Mouse (Mus musculus): ENCODE data around the gene Olfr39.
"Not testable (repeated sequence)": the region's sequence is repeated elsewhere in the genome, so short reads cannot be mapped to it uniquely, and the experiment has no call there.

Gene Olfr39

GRCm38 (mm10) chr9:20282051-20282450, at the start of gene Olfr39:
TSS of gene Olfr39 (plus strand) at chr9:20282351.
- no peak for DNase-seq

DNA sequence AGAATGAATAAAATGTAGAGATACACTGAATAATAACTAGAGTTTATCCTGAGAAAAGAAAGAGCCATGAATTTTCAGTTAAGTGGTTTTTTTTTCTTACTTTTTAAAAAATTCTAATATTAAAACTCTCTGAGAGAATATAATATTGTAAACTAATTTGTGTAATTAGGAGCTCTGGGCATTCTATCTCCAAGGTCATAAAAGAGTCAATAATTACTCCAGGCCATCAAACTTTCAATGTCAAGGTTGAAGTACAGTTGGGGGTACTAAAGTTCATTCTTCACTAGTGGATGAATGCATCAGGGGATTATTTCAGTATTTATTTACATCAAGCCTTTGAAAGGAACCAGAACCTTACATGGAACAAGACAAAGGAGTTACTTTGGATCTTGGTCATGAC, 45.3 kb upstream of the Olfr39 start, which contains the start of gene Olfr872:
Gene Olfr872 (plus strand): TSS at position 301 of the 400 bp plus-strand sequence.
- DNase-seq, result no peak

DNA sequence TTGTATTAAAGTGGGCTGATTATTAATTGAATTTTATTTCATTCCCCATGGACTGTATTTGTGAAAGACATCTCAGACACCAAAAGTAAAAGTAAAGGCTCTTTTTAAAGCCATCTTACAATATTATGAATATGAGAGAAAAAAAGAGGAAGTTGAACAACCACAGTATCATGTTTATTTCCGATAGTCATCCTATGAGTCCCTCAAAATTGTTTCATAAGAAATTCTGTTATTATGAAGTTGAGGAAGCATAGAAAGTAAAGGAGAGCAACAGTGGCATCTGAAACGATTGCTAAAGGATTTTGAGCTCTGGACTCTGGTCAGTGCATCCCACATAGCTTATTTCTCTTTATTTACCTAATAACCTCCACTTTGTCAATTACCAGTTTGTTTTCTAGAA, 44.8 kb upstream of the Olfr39 start:
- DNase-seq, result no peak

- DNase-seq, result not testable (repeated sequence)
Observed at GRCm38 (mm10) chr9:20295562-20295961, 13.4 kb downstream of the Olfr39 start.

DNA sequence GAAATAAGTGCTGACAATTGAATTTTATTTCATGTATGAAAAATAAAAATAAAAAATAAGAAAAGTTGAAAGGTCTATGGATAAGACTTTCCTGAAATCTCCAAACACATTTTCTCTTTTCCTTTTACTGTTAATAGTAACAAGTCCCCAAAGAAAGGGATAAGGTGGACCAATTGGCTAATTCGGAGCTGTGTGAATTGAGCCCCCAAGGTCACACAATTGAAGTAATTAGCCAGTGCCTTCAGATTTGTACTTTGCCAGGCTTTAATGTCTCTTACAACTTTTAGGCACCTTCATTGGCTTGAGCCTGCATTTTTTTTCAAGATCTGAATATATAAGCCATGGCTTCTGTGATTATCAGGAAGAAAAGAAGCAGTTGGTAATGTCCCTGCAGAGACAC, 16.1 kb downstream of the Olfr39 start, which contains the start of gene Olfr873:
Gene Olfr873 (plus strand): TSS at position 301 of the 400 bp plus-strand sequence.
- DNase-seq, result no peak

GRCm38 (mm10) chr9:20335994-20336393, 53.8 kb downstream of the Olfr39 start, which contains the start of gene Olfr18:
TSS of gene Olfr18 (minus strand) at chr9:20336094.
- DNase-seq, result no peak
